Comparison of ENCODE assay signal across 9 mouse cellular contexts in the genomic region with DNA sequence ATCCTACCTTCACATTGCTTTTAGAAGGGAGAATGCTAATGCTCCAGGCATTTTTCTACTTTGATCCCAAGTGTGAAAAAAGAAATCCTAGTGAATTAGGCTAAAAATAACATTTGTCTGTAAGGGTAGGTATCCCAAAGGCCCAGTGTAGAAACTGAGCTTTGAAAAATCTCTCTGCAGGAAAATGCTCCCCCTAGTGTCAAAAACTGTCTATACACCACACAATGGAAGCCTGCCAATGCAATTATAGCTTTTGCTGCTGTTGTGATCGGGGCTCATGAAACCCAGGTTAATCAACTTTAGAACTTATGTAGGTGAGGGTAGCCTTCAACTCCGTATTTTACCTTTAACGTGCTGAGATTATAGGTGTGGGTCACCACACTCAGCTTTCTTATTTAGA. TPM values are rescaled to one million over a fixed set of nuclear protein-coding genes. Genes with fewer than 3 reads are reported as not detected.
DNase-seq lines count a peak whose midpoint lies in the region; ATAC-seq and TF ChIP-seq lines count a peak whose summit lies in the region.
"Had no signal": no experiment of that assay in that cellular context is flagged by ENCODE, and none has a peak within 500 bp of the region (broad histone marks: within the 10 kb centered on the region; RNA-seq: fewer than 3 reads in every experiment).

No protein-coding gene starts in this region.

- no peak overlapping the region for H3K4me3 ChIP-seq in heart, postnatal 0 days (ENCODE audit: low read depth, low read length)
- H3K4me3 ChIP-seq: limb, embryonic 12.5 days had no signal

- no peak overlapping the region for H3K9ac ChIP-seq in heart, postnatal 0 days (replicated peaks; ENCODE audit: low read depth, low read length)
- H3K9ac ChIP-seq: limb, embryonic 12.5 days had no signal

- H3K9me3 ChIP-seq in heart, postnatal 0 days (replicated peaks; ENCODE audit: control insufficient read depth, low read length), result no peaks in the 10 kb centered on the region
- H3K9me3 ChIP-seq: limb, embryonic 12.5 days had no signal

- TF ChIP-seq EP300 in heart, postnatal 0 days (IDR thresholded peaks at IDR 0.05; ENCODE audit: low read depth), result no peak

- WGBS in heart, postnatal 0 days, result 9% methylated on average over 3 of the region's 3 CpGs

- peak; percentile 79 for TF ChIP-seq CTCF in heart, postnatal 0 days (IDR thresholded peaks at IDR 0.05; ENCODE audit: low read depth)

- H3K27me3 ChIP-seq in heart, postnatal 0 days (ENCODE audit: control insufficient read depth, insufficient read depth, low read length), result no peaks in the 10 kb centered on the region
- H3K27me3 ChIP-seq: limb, embryonic 12.5 days had no signal

- H3K4me2 ChIP-seq in heart, postnatal 0 days (ENCODE audit: low read depth, low read length), result no peak overlapping the region
- H3K4me2 ChIP-seq: limb, embryonic 12.5 days had no signal

- intact Hi-C loops in left cerebral cortex, postnatal 25 days (cut with DNase I), result loop anchor here (1.0 kb wide), 1 partner anchor 83 kb away; no protein-coding TSS in a partner anchor

- peak overlapping the region; percentile 12 for H3K27ac ChIP-seq in heart, postnatal 0 days (ENCODE audit: low read depth)
- H3K27ac ChIP-seq: limb, embryonic 12.5 days had no signal

- no peaks in the 10 kb centered on the region for H3K36me3 ChIP-seq in heart, postnatal 0 days (replicated peaks; ENCODE audit: control insufficient read depth, insufficient read depth, low read length)
- H3K36me3 ChIP-seq: limb, embryonic 12.5 days had no signal

- 0 out of 2 replicates have a peak, but pooled peaks cover 6% of the 10 kb centered on the region for H3K4me1 ChIP-seq in heart, postnatal 0 days (ENCODE audit: control insufficient read depth, insufficient read depth)
- H3K4me1 ChIP-seq: limb, embryonic 12.5 days had no signal

- no peak; the same call in 1 of the 2 replicates for ATAC-seq in heart, postnatal 0 days (ENCODE audit: insufficient read depth, low read depth)

- peak; percentile 43 to 94 for DNase-seq in adrenal gland, adult (ENCODE audit: inconsistent age in 2 of 2, low spot score in 1 of 2)
- no peak for DNase-seq in adrenal gland, postnatal 25 days
- peak; percentile 69 for DNase-seq in ovary, postnatal 14 days (ENCODE audit: low spot score)
- no peak for DNase-seq in ovary, adult 18-20 months (ENCODE audit: low spot score)
- peak; percentile 64 to 85 for DNase-seq in cerebellum, postnatal 10 days
- DNase-seq in heart, postnatal 0 days (ENCODE audit: low spot score), result peak; percentile 81
- peak; percentile 56 to 68 for DNase-seq in left cerebral cortex, postnatal 25 days (ENCODE audit: low spot score in 2 of 2)
- peak; percentile 45 to 57 for DNase-seq in right cerebral cortex, postnatal 10 days (ENCODE audit: low spot score in 2 of 2)

RNA-seq across cellular contexts. Expression of gene Vmp1, which starts 30.2 kb away (rescaled TPM):
- 105 and 162 TPM in 2 replicates for total RNA-seq in adrenal gland, postnatal 25 days (2021)
- total RNA-seq in heart, postnatal 0 days (2014; rRNA removed; ENCODE audit: low replicate concordance), result 48.9 and 51.7 TPM in 2 replicates
- polyA plus RNA-seq in heart, postnatal 0 days (2015; fragmentation: Nextera tagmentation; extraction: Ambion mirVana), result 72.1 and 77.9 TPM in 2 replicates
- 100 to 1,000 TPM; 165 to 175 TPM for total RNA-seq in left cerebral cortex, postnatal 25 days (2021)

RNA-seq across cellular contexts. Expression of gene Ptrh2, which starts 30.3 kb away (rescaled TPM):
- 18.2 and 18.8 TPM in 2 replicates for total RNA-seq in adrenal gland, postnatal 25 days (2021)
- 6.5 and 7.1 TPM in 2 replicates for total RNA-seq in heart, postnatal 0 days (2014; rRNA removed; ENCODE audit: low replicate concordance)
- 14.0 and 14.6 TPM in 2 replicates for polyA plus RNA-seq in heart, postnatal 0 days (2015; fragmentation: Nextera tagmentation; extraction: Ambion mirVana)
- total RNA-seq in left cerebral cortex, postnatal 25 days (2021), result 1 to 10 TPM; 8.3 to 8.5 TPM

Comparison
In these comparisons a context has a peak if more than half of its experiments do, and no peak if none do; other contexts are left out.
1. DNase-seq: peak in adrenal gland, adult (2 of 2), ovary, postnatal 14 days (single experiment), cerebellum, postnatal 10 days (2 of 2), heart, postnatal 0 days (single experiment), left cerebral cortex, postnatal 25 days (2 of 2) and right cerebral cortex, postnatal 10 days (2 of 2); none in adrenal gland, postnatal 25 days (single experiment) and ovary, adult 18-20 months (single experiment).